Mouse (Mus musculus): ENCODE results near the gene Cpeb2.

The Cpeb2 gene

DNA sequence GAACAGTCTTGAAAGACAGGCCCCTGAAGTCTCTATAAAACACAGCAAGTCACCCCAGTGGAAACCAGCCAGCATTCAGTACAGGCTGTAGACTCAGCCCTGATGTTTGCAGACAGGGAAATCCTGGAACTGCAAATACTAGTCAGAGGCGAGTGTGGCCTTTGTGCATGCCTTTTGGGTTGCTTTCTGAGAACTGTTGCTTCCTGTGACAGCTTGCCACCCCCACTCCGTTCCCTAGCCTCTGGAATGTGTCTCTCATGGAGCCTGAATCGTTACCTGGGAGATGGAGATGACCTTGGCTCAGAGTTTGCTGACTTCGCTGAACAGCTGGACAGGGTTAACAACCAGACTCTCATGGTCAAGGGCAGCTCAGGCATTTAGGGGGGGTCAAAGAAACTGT lies 77.0 kb downstream of the Cpeb2 start:
- in situ Hi-C loops (cut with MseI, MboI) = no loop called here

DNA sequence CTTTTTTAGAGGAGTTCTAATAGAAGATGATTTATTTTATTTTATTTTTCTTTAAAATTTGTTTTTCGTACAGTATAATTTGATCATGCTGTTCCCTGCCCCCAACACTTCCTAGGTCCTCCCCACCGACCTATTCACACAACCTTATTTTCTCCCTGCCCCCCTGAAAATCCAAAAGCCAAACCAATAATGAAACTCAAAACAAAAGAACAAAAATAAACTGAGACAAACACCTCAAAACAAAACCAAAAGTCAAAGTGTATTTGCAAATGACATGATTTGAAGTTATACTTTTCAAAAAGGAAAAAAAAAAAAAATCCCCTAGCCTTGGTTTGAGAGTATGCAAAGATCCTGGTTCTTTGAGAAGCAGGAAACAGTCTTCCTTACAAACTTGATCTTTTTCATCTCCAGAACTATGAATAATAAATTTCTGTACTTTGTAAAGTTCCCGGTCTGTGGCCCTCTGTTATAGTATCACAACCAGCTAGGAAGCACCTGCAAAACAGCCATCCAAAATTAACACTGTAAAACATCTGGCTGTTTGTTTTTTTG lies 91.4 kb downstream of the Cpeb2 start:
- in situ Hi-C loops (cut with MseI, MboI) = no loop called here

DNA sequence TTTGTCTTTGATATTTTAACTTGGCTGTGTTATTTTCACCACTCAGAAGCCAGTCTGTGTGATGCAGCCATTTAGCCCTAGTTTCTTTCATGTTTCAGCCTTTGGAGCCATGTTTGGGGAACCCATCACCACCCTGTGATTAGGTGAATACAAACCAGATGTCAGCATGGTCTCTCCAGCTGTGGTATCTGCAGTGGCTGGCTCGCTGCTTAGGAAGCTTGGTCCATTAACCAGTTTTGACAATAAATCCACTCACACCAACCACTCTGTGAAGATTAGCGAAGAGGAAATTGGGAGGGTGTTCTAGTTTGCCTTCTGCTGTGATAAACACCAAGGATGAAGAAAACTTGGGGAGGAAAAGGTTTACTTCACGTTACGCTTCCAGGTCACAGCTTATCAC lies 92.6 kb downstream of the Cpeb2 start:
- in situ Hi-C loops (cut with MseI, MboI) = no loop called here

GRCm38 (mm10) chr5:43328579-43328978 lies 95.6 kb downstream of the Cpeb2 start:
- in situ Hi-C loops (cut with MseI, MboI) = no loop called here

GRCm38 (mm10) chr5:43330260-43330659 lies 97.3 kb downstream of the Cpeb2 start:
- in situ Hi-C loops (cut with MseI, MboI) = no loop called here

DNA sequence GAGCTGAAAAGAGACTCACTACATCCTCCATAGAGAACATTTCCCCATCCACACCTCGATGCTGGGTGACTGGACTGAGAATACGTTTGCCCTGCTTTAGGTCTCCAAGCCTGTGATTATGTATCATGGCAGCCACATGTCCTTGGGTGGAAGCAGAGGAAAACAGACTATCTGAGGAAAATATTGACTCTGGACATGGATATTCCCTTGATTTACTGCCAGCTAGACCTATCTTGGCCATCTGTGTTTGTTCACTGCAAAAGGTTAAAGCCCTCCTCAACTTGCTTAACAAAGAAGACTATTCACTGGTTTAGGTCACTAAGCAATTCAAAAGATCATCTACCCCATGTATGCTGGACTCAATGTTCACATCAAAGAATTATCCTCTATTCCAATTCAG lies 101.5 kb downstream of the Cpeb2 start:
- in situ Hi-C loops (cut with MseI, MboI) = no loop called here

GRCm38 (mm10) chr5:43337212-43337611 lies 104.2 kb downstream of the Cpeb2 start:
- in situ Hi-C loops (cut with MseI, MboI) = no loop called here

GRCm38 (mm10) chr5:43338771-43339475 lies 106.0 kb downstream of the Cpeb2 start:
- in situ Hi-C loops (cut with MseI, MboI) = no loop called here

Data from mouse trophoblast stem cell (cell line).